Mouse (Mus musculus) E14TG2a.4 (cell line): Measurements from ENCODE around the gene Acta1.

Source experiments
- CTCF ChIP-seq: conservative IDR thresholded peaks from 2 replicates; pipeline ENCODE4 v1.5.1; 2014; ENCODE audit warnings: low read length
- NANOG ChIP-seq: IDR thresholded peaks from 2 replicates; pipeline ENCODE4 v1.6.1; 2014; ENCODE audit warnings: borderline replicate concordance, low read length, mixed read lengths
- POU5F1 ChIP-seq: IDR thresholded peaks from 2 replicates; pipeline ENCODE4 v1.6.1; 2014; ENCODE audit warnings: low read length, borderline replicate concordance

DNA sequence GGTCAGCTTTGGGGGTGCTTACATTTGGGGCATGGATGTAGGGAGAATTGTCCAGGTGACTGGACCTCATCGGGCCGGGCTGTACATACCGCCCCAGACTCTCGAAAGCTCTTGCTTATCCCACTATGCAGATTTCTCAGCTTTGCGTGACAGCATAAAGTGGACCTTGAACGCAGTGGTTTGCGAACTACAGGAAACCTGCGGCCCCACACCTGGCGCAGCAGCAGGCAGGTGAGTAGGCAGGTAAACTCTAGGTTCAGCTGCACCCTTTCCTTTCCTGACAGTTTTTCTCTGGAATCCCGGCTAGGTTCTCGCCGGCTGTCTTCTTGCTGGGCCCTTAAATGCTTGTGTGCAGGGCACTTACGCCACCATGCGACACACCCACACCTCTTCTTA is 1.8 kb upstream of the Acta1 start:
- no peak for TF ChIP-seq CTCF
- no peak for TF ChIP-seq NANOG
- no peak for TF ChIP-seq POU5F1
